Mouse (Mus musculus) erythroblast, embryonic 14.5 days (primary cell): ENCODE measurements around the gene Tprgl.

Source experiments
- GATA1 ChIP-seq: IDR thresholded peaks from 2 replicates; pipeline ENCODE4 v1.6.1; 2012; ENCODE audit warnings: low read length, inconsistent platforms, mixed read lengths
- TAL1 ChIP-seq: IDR thresholded peaks from 3 replicates; pipeline ENCODE4 v1.6.1; 2012; ENCODE audit warnings: low read length, inconsistent platforms, mixed read lengths

DNA sequence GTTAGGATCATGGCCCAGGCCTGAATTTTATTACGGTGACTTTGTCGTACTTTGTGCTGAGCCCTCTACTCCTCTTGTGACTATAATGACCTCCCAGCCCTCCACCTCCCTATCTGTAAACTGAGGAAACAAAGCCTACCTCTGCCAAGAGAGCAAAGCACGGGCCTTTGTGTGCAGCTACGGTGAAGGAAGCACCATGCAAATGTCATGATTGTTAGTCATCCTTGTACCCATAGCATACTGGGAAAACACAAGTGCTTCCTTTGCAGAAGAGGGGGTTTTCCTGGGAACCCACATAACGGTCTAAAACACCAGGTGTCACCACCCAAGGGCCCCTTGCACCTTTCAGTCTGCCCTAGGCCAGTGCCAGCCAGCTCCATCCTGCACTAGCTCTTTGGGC is 35.3 kb downstream of the Tprgl start:
- TF ChIP-seq TAL1: no peak
- TF ChIP-seq GATA1: no peak
